ENCODE assay signal across 8 mouse cellular contexts in the genomic region with DNA sequence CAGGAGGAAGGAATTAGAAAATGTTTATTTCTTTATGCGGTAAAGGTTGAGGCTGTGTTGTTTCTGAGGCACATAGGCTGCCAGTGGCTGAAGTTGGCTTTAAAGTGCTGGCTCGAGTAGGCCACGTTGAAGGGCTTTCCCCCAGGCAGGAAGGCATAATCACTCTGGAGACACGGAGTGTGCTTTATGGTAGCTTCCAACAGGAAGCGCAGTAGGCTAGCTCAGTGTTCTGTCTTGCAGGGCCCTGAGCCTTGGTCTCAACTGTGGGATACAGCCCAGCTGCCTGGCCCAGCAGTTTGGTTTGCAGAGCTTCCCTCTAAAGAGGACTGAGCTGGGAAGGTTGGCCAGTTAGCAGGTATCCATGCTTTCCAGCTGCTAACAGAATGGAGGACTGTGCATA. TPM values are rescaled to one million over a fixed set of nuclear protein-coding genes. Genes with fewer than 3 reads are reported as not detected.
DNase-seq lines count a peak whose midpoint lies in the region; ATAC-seq and TF ChIP-seq lines count a peak whose summit lies in the region.
"Had no signal": no experiment of that assay in that cellular context is flagged by ENCODE, and none has a peak within 500 bp of the region (broad histone marks: within the 10 kb centered on the region; RNA-seq: fewer than 3 reads in every experiment).

No protein-coding gene starts in this region.

- no peaks in the 10 kb centered on the region for H3K27me3 ChIP-seq in thymus, adult 2 months (ENCODE audit: control insufficient read depth, insufficient read depth, low read length)
- H3K27me3 ChIP-seq in heart, embryonic 11.5 days (ENCODE audit: control insufficient read depth, insufficient read depth, low read length), result no peaks in the 10 kb centered on the region
- H3K27me3 ChIP-seq in intestine, postnatal 0 days (replicated peaks; ENCODE audit: control insufficient read depth, insufficient read depth, low read length), result no peaks in the 10 kb centered on the region
- no peaks in the 10 kb centered on the region for H3K27me3 ChIP-seq in stomach, embryonic 16.5 days (ENCODE audit: control insufficient read depth, insufficient read depth, low read length)

- 85% methylated on average over 5 of the region's 5 CpGs for WGBS in thymus, adult 2 months
- 48% methylated on average over 5 of the region's 5 CpGs for WGBS in heart, embryonic 11.5 days (ENCODE audit: insufficient replicate concordance)
- 63% methylated on average over 5 of the region's 5 CpGs for WGBS in intestine, postnatal 0 days
- 50% methylated on average over 5 of the region's 5 CpGs for WGBS in stomach, embryonic 16.5 days

- no peak for ATAC-seq in heart, embryonic 11.5 days (replicated peaks; ENCODE audit: insufficient number of reproducible peaks, low FRiP score, low TSS enrichment)
- no peak for ATAC-seq in intestine, postnatal 0 days
- ATAC-seq in stomach, embryonic 16.5 days (ENCODE audit: insufficient read depth, low FRiP score), result no peak

- H3K9me3 ChIP-seq in heart, embryonic 11.5 days (replicated peaks; ENCODE audit: control insufficient read depth, low read length), result no peaks in the 10 kb centered on the region
- H3K9me3 ChIP-seq in intestine, postnatal 0 days (ENCODE audit: control insufficient read depth), result no peaks in the 10 kb centered on the region
- H3K9me3 ChIP-seq in stomach, embryonic 16.5 days (replicated peaks; ENCODE audit: control insufficient read depth, low read length), result no peaks in the 10 kb centered on the region

- TF ChIP-seq POLR2A in thymus, adult 2 months (IDR thresholded peaks at IDR 0.05; ENCODE audit: control insufficient read depth, extremely low read depth, insufficient read depth, low read length, poor library complexity), result no peak

- peaks cover 24% of the 10 kb centered on the region for H3K4me1 ChIP-seq in thymus, adult 2 months (replicated peaks; ENCODE audit: control insufficient read depth, insufficient read depth, low read length)
- peaks cover 25% of the 10 kb centered on the region for H3K4me1 ChIP-seq in heart, embryonic 11.5 days (ENCODE audit: control insufficient read depth, insufficient read depth, low read length)
- H3K4me1 ChIP-seq in intestine, postnatal 0 days (replicated peaks; ENCODE audit: control insufficient read depth, insufficient read depth, low read length), result 0 out of 2 replicates have a peak, but pooled peaks cover 4% of the 10 kb centered on the region
- peaks cover 38% of the 10 kb centered on the region for H3K4me1 ChIP-seq in stomach, embryonic 16.5 days (ENCODE audit: control insufficient read depth, insufficient read depth, low read length)

- H3K27ac ChIP-seq in thymus, adult 2 months (ENCODE audit: control insufficient read depth, insufficient read depth, low read length), result peak overlapping the region; percentile 89
- H3K27ac ChIP-seq in heart, embryonic 11.5 days (ENCODE audit: low read depth, low read length), result peak overlapping the region; percentile 74; the same call in 1 of the 2 replicates
- H3K27ac ChIP-seq in intestine, postnatal 0 days (ENCODE audit: low read depth, low read length), result 0 out of 2 replicates have a peak overlapping the region, but pooled peaks have one; percentile 23
- H3K27ac ChIP-seq in stomach, embryonic 16.5 days (ENCODE audit: low read length), result peak overlapping the region; percentile 93

- no peak overlapping the region for H3K4me2 ChIP-seq in heart, embryonic 11.5 days
- H3K4me2 ChIP-seq in intestine, postnatal 0 days (replicated peaks; ENCODE audit: low read depth), result 0 out of 2 replicates have a peak overlapping the region, but pooled peaks have one; percentile 1
- peak overlapping the region; percentile 26 for H3K4me2 ChIP-seq in stomach, embryonic 16.5 days (ENCODE audit: low read depth, low read length)

- no peak overlapping the region for H3K4me3 ChIP-seq in thymus, adult 2 months (ENCODE audit: control insufficient read depth, insufficient read depth, low read length)
- H3K4me3 ChIP-seq in heart, embryonic 11.5 days (ENCODE audit: low read depth, low read length), result no peak overlapping the region
- H3K4me3 ChIP-seq in intestine, postnatal 0 days (ENCODE audit: low read depth, low read length), result no peak overlapping the region
- H3K4me3 ChIP-seq in stomach, embryonic 16.5 days (replicated peaks; ENCODE audit: low read length), result peak overlapping the region; percentile 3

- no peak for DNase-seq in thymus, adult 2 months
- DNase-seq in thymus, postnatal 10 days (ENCODE audit: low spot score in 2 of 2), result no peak
- no peak for DNase-seq in testis, postnatal 10 days (ENCODE audit: low spot score)
- no peak for DNase-seq in cerebellum, adult 11 months

- no peak for TF ChIP-seq CTCF in thymus, adult 2 months (IDR thresholded peaks at IDR 0.05; ENCODE audit: borderline replicate concordance, control insufficient read depth, extremely low read depth, insufficient read depth, low read length, poor library complexity)
- no peak for TF ChIP-seq CTCF in intestine, postnatal 0 days (IDR thresholded peaks at IDR 0.05; ENCODE audit: low read depth)

- no peaks in the 10 kb centered on the region for H3K36me3 ChIP-seq in thymus, adult 2 months (ENCODE audit: control insufficient read depth, insufficient read depth, low read length)
- H3K36me3 ChIP-seq in heart, embryonic 11.5 days (ENCODE audit: control insufficient read depth, insufficient read depth, low read length), result no peaks in the 10 kb centered on the region
- H3K36me3 ChIP-seq in intestine, postnatal 0 days (ENCODE audit: control insufficient read depth, insufficient read depth), result peaks cover 27% of the 10 kb centered on the region
- H3K36me3 ChIP-seq in stomach, embryonic 16.5 days (ENCODE audit: control insufficient read depth, insufficient read depth, low read length), result no peaks in the 10 kb centered on the region

- H3K9ac ChIP-seq in heart, embryonic 11.5 days (ENCODE audit: low read depth, low read length), result peak overlapping the region; percentile 24; the same call in 1 of the 2 replicates
- no peak overlapping the region for H3K9ac ChIP-seq in intestine, postnatal 0 days (ENCODE audit: low read depth, low read length)
- H3K9ac ChIP-seq in stomach, embryonic 16.5 days (ENCODE audit: low read length), result peak overlapping the region; percentile 62

RNA-seq across cellular contexts. Expression of a gene that starts 14.4 kb away (rescaled TPM):
- polyA plus RNA-seq in thymus, adult 2 months (2012; rRNA removed), result 6.8 TPM in 2 replicates
- polyA plus RNA-seq in heart, embryonic 11.5 days (2014; fragmentation: Nextera tagmentation; extraction: Ambion mirVana), result 16.2 and 20.1 TPM in 2 replicates
- 23.1 and 25.3 TPM in 2 replicates for polyA plus RNA-seq in intestine, postnatal 0 days (2015; fragmentation: Nextera tagmentation; extraction: Ambion mirVana)
- 29.0 and 30.6 TPM in 2 replicates for polyA plus RNA-seq in stomach, embryonic 16.5 days (2015; fragmentation: Nextera tagmentation; extraction: Ambion mirVana)

RNA-seq across cellular contexts. Expression of a gene that starts 26.2 kb away (rescaled TPM):
- polyA plus RNA-seq in thymus, adult 2 months (2012; rRNA removed), result 2.8 and 4.7 TPM in 2 replicates
- not detected in 2 replicates for polyA plus RNA-seq in heart, embryonic 11.5 days (2014; fragmentation: Nextera tagmentation; extraction: Ambion mirVana)
- polyA plus RNA-seq in intestine, postnatal 0 days (2015; fragmentation: Nextera tagmentation; extraction: Ambion mirVana), result 2.0 and 2.2 TPM in 2 replicates
- 4.4 and 10.6 TPM in 2 replicates for polyA plus RNA-seq in stomach, embryonic 16.5 days (2015; fragmentation: Nextera tagmentation; extraction: Ambion mirVana)
- polyA plus RNA-seq: embryonic facial prominence, embryonic 11.5 days had no signal

RNA-seq across cellular contexts. Expression of a gene that starts 54.8 kb away (rescaled TPM):
- polyA plus RNA-seq in thymus, adult 2 months (2012; rRNA removed), result 15.9 and 19.6 TPM in 2 replicates
- 4.6 and 8.1 TPM in 2 replicates for polyA plus RNA-seq in heart, embryonic 11.5 days (2014; fragmentation: Nextera tagmentation; extraction: Ambion mirVana)
- polyA plus RNA-seq in intestine, postnatal 0 days (2015; fragmentation: Nextera tagmentation; extraction: Ambion mirVana), result 14.9 and 15.5 TPM in 2 replicates
- 7.0 and 7.7 TPM in 2 replicates for polyA plus RNA-seq in stomach, embryonic 16.5 days (2015; fragmentation: Nextera tagmentation; extraction: Ambion mirVana)

Comparison
In these comparisons a context has a peak if more than half of its experiments do, and no peak if none do; other contexts are left out.
1. H3K27ac ChIP-seq: peak in every context shown above with its lines; median percentile 93 in stomach, embryonic 16.5 days; 89 in thymus, adult 2 months; 74 in heart, embryonic 11.5 days; 23 in intestine, postnatal 0 days.